Mouse (Mus musculus) left cerebral cortex, adult 8-10 months (tissue): ENCODE results near the gene Mobp. TPM values are rescaled to one million over a fixed set of nuclear protein-coding genes. Genes with fewer than 3 reads are reported as not detected.

ENCODE experiments used
- DNase-seq, 2 experiments: peaks; one replicate each; pipeline ENCODE4 v3.0.0; 2022; ENCODE audit warnings: low spot score in 2 of 2
- total RNA-seq, 4 experiments: library from RNA; stranded (reverse); gene quantifications; 2 replicates each; pipeline ENCODE4 v1.2.4; 2022

Gene Mobp
- total RNA-seq, 4 experiments from 2014 or later = 408 to 480 (median 458) TPM

GRCm38 (mm10) chr9:120134529-120135160 lies 14.9 kb upstream of the Mobp start:
- no peak for DNase-seq

- DNase-seq = no peak
These were observed 14.1 kb upstream of the Mobp start for GRCm38 (mm10) chr9:120135454-120135853.

GRCm38 (mm10) chr9:120140652-120141051 lies 8.9 kb upstream of the Mobp start:
- DNase-seq = peak; percentile 36 to 44

- peak in 1 of 2 experiments; percentile 48 for DNase-seq
These were observed 5.0 kb upstream of the Mobp start for GRCm38 (mm10) chr9:120144474-120144873.

- DNase-seq = no peak
These were observed 1.6 kb downstream of the Mobp start for GRCm38 (mm10) chr9:120151152-120151551.

- DNase-seq = no peak
These were observed 2.4 kb downstream of the Mobp start for GRCm38 (mm10) chr9:120151906-120152399.

GRCm38 (mm10) chr9:120158047-120158446 lies 8.5 kb downstream of the Mobp start:
- DNase-seq = no peak

GRCm38 (mm10) chr9:120163862-120164261 lies 14.4 kb downstream of the Mobp start:
- DNase-seq = no peak

GRCm38 (mm10) chr9:120167826-120168225 lies 18.3 kb downstream of the Mobp start:
- DNase-seq = no peak

- DNase-seq = peak in 1 of 2 experiments; percentile 60
These were observed 21.8 kb downstream of the Mobp start for GRCm38 (mm10) chr9:120171295-120171694.

GRCm38 (mm10) chr9:120174436-120175137 lies 25.1 kb downstream of the Mobp start:
- DNase-seq = peak in 1 of 2 experiments; percentile 84

- no peak for DNase-seq
These were observed 29.3 kb downstream of the Mobp start for GRCm38 (mm10) chr9:120178813-120179212.

- DNase-seq = peak in 1 of 2 experiments; percentile 75
These were observed 35.0 kb downstream of the Mobp start for GRCm38 (mm10) chr9:120184499-120184898.

- no peak for DNase-seq
These were observed 37.3 kb downstream of the Mobp start for GRCm38 (mm10) chr9:120186856-120187255.

GRCm38 (mm10) chr9:120190891-120191290 lies 41.4 kb downstream of the Mobp start:
- no peak for DNase-seq

GRCm38 (mm10) chr9:120191362-120192098 lies 42.0 kb downstream of the Mobp start:
- peak; percentile 58 to 84 for DNase-seq

- peak in 1 of 2 experiments; percentile 72 for DNase-seq
These were observed 43.2 kb downstream of the Mobp start for GRCm38 (mm10) chr9:120192742-120193141.

- no peak for DNase-seq
These were observed 51.4 kb downstream of the Mobp start for GRCm38 (mm10) chr9:120200873-120201272.

- no peak for DNase-seq
These were observed 52.2 kb downstream of the Mobp start for GRCm38 (mm10) chr9:120201743-120202142.

GRCm38 (mm10) chr9:120202683-120203082 lies 53.2 kb downstream of the Mobp start:
- DNase-seq = no peak

- DNase-seq = no peak
These were observed 54.4 kb downstream of the Mobp start for GRCm38 (mm10) chr9:120203936-120204335.

- no peak for DNase-seq
These were observed 57.4 kb downstream of the Mobp start for GRCm38 (mm10) chr9:120206897-120207296.
